Mouse (Mus musculus): ENCODE data around the gene Kcna5. TPM values are rescaled to one million over a fixed set of nuclear protein-coding genes. Genes with fewer than 3 reads are reported as not detected.

Kcna5 gene
- total and polyA plus RNA-seq, 2 experiments: under 0.01 TPM; not detected in 1

DNA sequence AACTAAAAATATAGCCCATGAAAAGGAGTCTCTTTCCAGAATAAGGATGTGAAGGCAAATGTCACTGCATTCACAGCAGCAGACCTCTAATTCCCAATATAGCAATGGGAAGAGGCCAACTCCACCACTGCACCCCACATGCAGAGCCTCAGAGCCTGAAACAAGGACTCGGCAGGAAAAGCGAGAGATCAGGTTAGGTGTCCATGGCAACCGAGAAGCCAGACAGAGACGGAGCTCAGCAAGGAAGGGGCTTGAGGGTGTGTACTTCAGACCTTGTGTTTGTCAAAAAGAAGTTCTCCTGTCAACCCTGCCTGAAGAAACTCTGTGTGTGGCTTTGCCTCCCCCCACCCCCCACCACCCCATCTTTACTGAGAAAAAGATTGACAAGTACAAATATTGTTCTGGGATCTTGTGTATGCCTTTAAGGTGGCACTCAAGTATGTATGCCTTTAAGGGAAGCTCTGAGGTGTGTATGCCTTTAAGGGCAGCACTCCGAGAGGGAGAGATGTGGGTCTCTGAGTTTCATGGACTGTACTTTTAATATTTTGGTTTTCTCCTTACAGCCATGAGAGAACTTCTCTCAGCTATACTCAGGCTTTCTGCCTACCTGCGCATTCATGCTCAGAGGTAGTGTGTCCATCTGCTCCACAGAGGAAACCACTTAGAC is 37.9 kb downstream of the Kcna5 start:
- H3K4me3 ChIP-seq (ENCODE audit: insufficient read depth, low read depth, low read length): no peak overlapping the region
- WGBS: 48% methylated on average over 6 of the region's 6 CpGs
- DNase-seq (ENCODE audit: extremely low read depth, low read depth, low spot score): no peak
- no peaks in the 10 kb centered on the region for H3K36me3 ChIP-seq (ENCODE audit: control insufficient read depth, insufficient read depth, low read length)
- no peak overlapping the region for H3K27ac ChIP-seq (replicated peaks; ENCODE audit: insufficient read depth, low read depth, low read length)
- no peak overlapping the region for H3K9ac ChIP-seq (ENCODE audit: low read depth, low read length)
- TF ChIP-seq POLR2A (IDR thresholded peaks at IDR 0.05; ENCODE audit: extremely low read depth, insufficient read depth, low read length) (no peak), CTCF (IDR thresholded peaks at IDR 0.05; ENCODE audit: low read depth, low read length) (no peak)
- no peaks in the 10 kb centered on the region for H3K27me3 ChIP-seq (ENCODE audit: control insufficient read depth, insufficient read depth, low read length)
- H3K79me2 ChIP-seq (ENCODE audit: control insufficient read depth, insufficient read depth, low read length): no peaks in the 10 kb centered on the region
- H3K4me1 ChIP-seq (ENCODE audit: control insufficient read depth, insufficient read depth, low read length): no peaks in the 10 kb centered on the region

DNA sequence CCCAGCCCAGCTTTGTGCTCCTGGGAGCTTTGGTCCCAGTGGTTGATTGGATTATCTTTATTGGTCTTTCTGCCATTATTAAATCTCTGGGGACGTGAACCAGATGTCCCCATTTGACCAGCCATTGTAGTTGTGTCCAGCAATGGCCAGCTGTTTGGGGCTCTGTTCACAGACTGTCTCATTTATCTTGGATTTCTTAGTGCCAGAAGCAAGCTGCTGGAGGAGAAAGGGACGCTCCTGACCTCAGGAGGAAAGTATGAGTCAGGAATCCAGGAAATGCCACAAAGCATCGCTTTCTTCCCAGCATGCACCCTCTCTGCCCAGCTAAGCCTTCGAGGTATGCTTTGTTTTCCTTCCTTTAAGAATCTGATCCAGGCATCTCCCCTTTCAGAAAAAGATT is 48.1 kb downstream of the Kcna5 start:
- no peak for DNase-seq (ENCODE audit: extremely low read depth, low read depth, low spot score)
- 47% methylated on average over 4 of the region's 4 CpGs for WGBS
- H3K4me3 ChIP-seq (ENCODE audit: insufficient read depth, low read depth, low read length): no peak overlapping the region

DNA sequence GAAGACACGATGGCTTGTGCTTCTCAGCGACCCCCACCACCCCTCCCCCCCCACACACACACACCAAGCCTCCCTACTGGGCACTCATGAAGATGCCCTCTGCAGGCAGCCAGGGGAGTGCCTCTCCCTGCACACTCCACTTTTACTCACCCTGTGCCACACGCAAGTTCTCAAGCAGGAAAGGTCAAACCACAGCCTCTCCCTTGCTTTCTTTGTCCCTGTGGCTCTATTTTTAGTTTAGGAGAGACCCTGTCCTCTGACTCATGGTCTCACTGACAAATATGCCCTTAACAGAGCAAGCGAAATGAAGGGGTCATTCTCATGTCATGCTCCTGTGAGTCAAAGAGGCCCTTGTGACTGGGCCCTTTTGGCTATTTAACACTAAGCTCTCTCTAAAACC is 50.3 kb downstream of the Kcna5 start:
- H3K79me2 ChIP-seq (ENCODE audit: control insufficient read depth, insufficient read depth, low read length): no peaks in the 10 kb centered on the region
- no peaks in the 10 kb centered on the region for H3K36me3 ChIP-seq (ENCODE audit: control insufficient read depth, insufficient read depth, low read length)
- H3K9ac ChIP-seq (ENCODE audit: low read depth, low read length): no peak overlapping the region
- H3K27me3 ChIP-seq (ENCODE audit: control insufficient read depth, insufficient read depth, low read length): 0 out of 2 replicates have a peak, but pooled peaks cover 2% of the 10 kb centered on the region
- H3K27ac ChIP-seq (replicated peaks; ENCODE audit: insufficient read depth, low read depth, low read length): no peak overlapping the region
- H3K4me3 ChIP-seq (ENCODE audit: insufficient read depth, low read depth, low read length): no peak overlapping the region
- DNase-seq (ENCODE audit: extremely low read depth, low read depth, low spot score): no peak
- TF ChIP-seq POLR2A (IDR thresholded peaks at IDR 0.05; ENCODE audit: extremely low read depth, insufficient read depth, low read length) (no peak), CTCF (IDR thresholded peaks at IDR 0.05; ENCODE audit: low read depth, low read length) (no peak)
- WGBS: 51% methylated on average over 4 of the region's 4 CpGs
- no peaks in the 10 kb centered on the region for H3K4me1 ChIP-seq (ENCODE audit: control insufficient read depth, insufficient read depth, low read length)

More for the DNA sequence above, 48.1 kb downstream of the Kcna5 start:
- TF ChIP-seq CTCF (IDR thresholded peaks at IDR 0.05; ENCODE audit: low read depth, low read length) (no peak), POLR2A (IDR thresholded peaks at IDR 0.05; ENCODE audit: extremely low read depth, insufficient read depth, low read length) (no peak)
- no peak overlapping the region for H3K9ac ChIP-seq (ENCODE audit: low read depth, low read length)
- no peak overlapping the region for H3K27ac ChIP-seq (replicated peaks; ENCODE audit: insufficient read depth, low read depth, low read length)
- H3K36me3 ChIP-seq (ENCODE audit: control insufficient read depth, insufficient read depth, low read length): no peaks in the 10 kb centered on the region
- no peaks in the 10 kb centered on the region for H3K4me1 ChIP-seq (ENCODE audit: control insufficient read depth, insufficient read depth, low read length)
- no peaks in the 10 kb centered on the region for H3K79me2 ChIP-seq (ENCODE audit: control insufficient read depth, insufficient read depth, low read length)
- H3K27me3 ChIP-seq (ENCODE audit: control insufficient read depth, insufficient read depth, low read length): 0 out of 2 replicates have a peak, but pooled peaks cover 2% of the 10 kb centered on the region

DNA sequence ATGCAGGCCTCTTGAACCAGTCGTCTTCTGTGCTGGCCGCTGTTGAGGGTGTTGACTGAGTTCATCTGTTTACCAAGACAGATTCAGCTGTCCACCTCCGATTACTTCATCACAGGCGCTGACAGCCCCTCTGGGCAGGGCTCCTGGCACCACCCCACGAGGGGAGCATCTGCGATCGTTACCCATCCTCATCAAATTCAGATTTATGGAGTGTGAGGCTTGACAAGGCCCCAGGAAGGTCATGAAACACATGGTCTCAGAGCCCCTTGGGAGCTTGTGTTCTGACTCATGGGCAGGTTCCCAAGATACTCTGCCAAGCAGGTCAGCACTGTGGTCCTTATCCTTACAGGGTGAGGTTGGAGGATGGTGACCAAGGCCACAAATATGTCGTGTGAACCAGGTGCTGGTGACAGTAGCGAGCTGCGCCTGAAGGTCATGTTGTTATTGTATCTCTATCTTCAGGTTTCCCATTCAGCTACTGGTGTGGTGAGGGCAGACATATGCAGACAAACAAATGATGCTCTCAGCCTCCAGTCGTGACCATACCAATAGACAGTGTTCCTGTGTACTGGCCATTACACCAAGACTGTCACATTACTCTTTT is 51.8 kb downstream of the Kcna5 start:
- no peak for DNase-seq (ENCODE audit: extremely low read depth, low read depth, low spot score)
- Histone ChIP-seq H3K27ac (replicated peaks; ENCODE audit: insufficient read depth, low read depth, low read length) (no peak overlapping the region), H3K9ac (ENCODE audit: low read depth, low read length) (no peak overlapping the region), H3K27me3 (ENCODE audit: control insufficient read depth, insufficient read depth, low read length) (0 out of 2 replicates have a peak, but pooled peaks cover 2% of the 10 kb centered on the region), H3K4me3 (ENCODE audit: insufficient read depth, low read depth, low read length) (no peak overlapping the region), H3K36me3 (ENCODE audit: control insufficient read depth, insufficient read depth, low read length) (no peaks in the 10 kb centered on the region), H3K4me1 (ENCODE audit: control insufficient read depth, insufficient read depth, low read length) (no peaks in the 10 kb centered on the region), H3K79me2 (ENCODE audit: control insufficient read depth, insufficient read depth, low read length) (no peaks in the 10 kb centered on the region)
- 77% methylated on average over 11 of the region's 11 CpGs for WGBS
- TF ChIP-seq POLR2A (IDR thresholded peaks at IDR 0.05; ENCODE audit: extremely low read depth, insufficient read depth, low read length) (no peak), CTCF (IDR thresholded peaks at IDR 0.05; ENCODE audit: low read depth, low read length) (no peak)

Other genes starting within 250 kb of the Kcna5 start
- 0.07 and 0.09 TPM in 2 replicates for gene Kcna1, start 111.0 kb upstream of the Kcna5 start, total RNA-seq (2014; rRNA removed)
- not detected in 2 replicates for gene Kcna1, start 111.0 kb upstream of the Kcna5 start, polyA plus RNA-seq (2012; rRNA removed)
- gene Kcna6, start 205.3 kb upstream of the Kcna5 start, total RNA-seq (2014; rRNA removed): under 0.01 TPM in 1 of 2 replicates, not detected in the other
- 0.02 TPM in 1 of 2 replicates, not detected in the other for gene Kcna6, start 205.3 kb upstream of the Kcna5 start, polyA plus RNA-seq (2012; rRNA removed)

Measured in liver, adult 2 months (tissue).